Mouse (Mus musculus): ENCODE data around the gene Sept8. TPM values are rescaled to one million over a fixed set of nuclear protein-coding genes. Genes with fewer than 3 reads are reported as not detected.

Gene Sept8
- polyA plus RNA-seq, 1 experiment from 2014 or later: 21.7 TPM

DNA sequence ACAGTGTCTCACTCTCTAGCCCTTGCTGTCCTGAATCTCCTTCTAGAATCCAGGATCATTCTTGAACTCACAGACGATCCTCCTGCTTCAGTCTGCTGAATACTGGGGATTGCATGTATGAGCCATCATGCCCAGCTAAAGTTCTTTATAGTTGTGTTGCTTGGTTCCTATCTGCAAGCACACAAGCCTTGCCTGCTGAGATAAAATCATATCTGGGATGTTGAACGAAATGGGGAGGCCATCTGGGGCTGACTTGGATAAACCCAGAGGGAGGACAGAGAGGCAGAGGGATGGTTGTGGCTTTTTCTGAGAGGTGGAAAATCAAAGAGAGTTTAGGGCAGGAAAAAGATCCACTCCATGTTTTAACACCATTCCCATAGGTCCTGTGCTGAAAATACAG, 42.9 kb downstream of the Sept8 start:
- H3K27me3 ChIP-seq (replicated peaks): no peaks in the 10 kb centered on the region
- no peak overlapping the region for H3K4me3 ChIP-seq (replicated peaks)
- 68% methylated on average over 2 of the region's 2 CpGs for WGBS
- H3K9me3 ChIP-seq: no peaks in the 10 kb centered on the region
- H3K36me3 ChIP-seq: no peaks in the 10 kb centered on the region
- no peak overlapping the region for H3K4me2 ChIP-seq (replicated peaks)
- 0 out of 2 replicates have a peak, but pooled peaks cover 2% of the 10 kb centered on the region for H3K4me1 ChIP-seq (replicated peaks)
- no peak for ATAC-seq
- H3K27ac ChIP-seq: no peak overlapping the region
- no peak overlapping the region for H3K9ac ChIP-seq

DNA sequence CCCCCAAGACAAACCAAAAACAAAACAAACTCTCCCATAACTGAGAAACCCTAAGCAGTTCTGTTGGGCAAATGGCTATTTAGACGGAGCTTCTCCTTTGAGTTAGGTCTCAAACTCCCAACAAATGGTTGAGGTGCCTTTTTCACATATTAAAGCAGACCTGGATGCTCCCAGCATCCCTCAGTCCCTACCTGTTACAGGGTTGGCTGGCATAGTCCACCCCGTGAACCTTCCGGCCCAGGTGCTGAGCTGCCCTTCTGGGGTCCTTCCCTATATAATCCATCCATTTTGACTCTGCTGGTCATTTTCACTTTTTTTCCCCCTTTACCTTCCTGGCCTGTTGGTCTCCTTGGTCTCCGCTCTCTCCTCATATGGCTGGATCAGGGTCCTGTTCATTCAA, 47.6 kb downstream of the Sept8 start:
- no peaks in the 10 kb centered on the region for H3K9me3 ChIP-seq
- no peak overlapping the region for H3K9ac ChIP-seq
- 0 out of 2 replicates have a peak, but pooled peaks cover 2% of the 10 kb centered on the region for H3K4me1 ChIP-seq (replicated peaks)
- no peaks in the 10 kb centered on the region for H3K36me3 ChIP-seq
- H3K4me2 ChIP-seq (replicated peaks): peak overlapping the region; percentile 86
- no peak overlapping the region for H3K27ac ChIP-seq
- 86% methylated on average over 4 of the region's 4 CpGs for WGBS
- peak; percentile 21 for ATAC-seq
- peak overlapping the region; percentile 88 for H3K4me3 ChIP-seq (replicated peaks)
- H3K27me3 ChIP-seq (replicated peaks): no peaks in the 10 kb centered on the region

DNA sequence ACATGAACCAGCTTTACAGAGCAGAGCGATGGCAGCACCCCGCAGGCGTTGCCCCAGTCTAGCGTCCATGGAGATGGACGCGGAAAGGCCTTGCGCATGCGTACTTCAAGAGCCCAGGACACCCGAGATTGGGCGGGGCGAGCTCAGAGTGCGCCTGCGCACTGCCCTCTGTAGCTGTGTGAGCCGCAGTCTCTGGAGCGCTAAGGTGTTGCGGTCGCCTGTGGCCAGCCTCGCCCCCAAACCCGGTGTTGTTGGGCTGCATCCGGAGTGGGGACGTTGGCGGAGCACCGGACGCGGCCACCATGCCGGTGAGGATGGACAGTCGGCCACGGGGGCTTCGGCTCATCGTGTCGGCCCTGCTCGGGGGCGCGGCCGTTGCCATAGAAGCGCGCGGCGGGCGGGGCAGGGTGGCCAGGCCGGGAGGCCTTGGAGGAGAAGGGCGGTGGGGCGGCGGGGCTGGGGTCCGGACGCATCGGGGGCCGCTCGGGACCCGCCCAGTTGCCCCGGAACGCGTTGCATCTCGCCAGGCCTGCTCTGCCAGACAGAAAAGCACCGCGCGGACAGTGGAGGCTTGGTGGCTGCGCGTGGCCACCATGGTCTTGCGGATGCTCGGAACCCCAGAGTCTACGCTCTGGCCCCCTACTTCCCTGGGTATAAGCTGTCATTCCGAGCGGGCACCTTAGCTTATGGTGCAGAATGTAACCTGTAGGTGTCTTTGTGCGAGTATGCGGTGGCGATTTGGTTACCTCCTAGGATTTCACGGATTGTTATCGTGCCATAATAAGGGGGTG, 48.4 kb downstream of the Sept8 start, which contains the start of gene Kif3a:
TSS of gene Kif3a (plus strand) at position 156 of the 791 bp plus-strand sequence.
- under 1% methylated on average over 60 of the region's 69 CpGs for WGBS
- no peaks in the 10 kb centered on the region for H3K9me3 ChIP-seq
- peak within 1 kb of the TSS; percentile 88 for H3K4me3 ChIP-seq (replicated peaks)
- no peaks in the 10 kb centered on the region for H3K27me3 ChIP-seq (replicated peaks)
- H3K27ac ChIP-seq: 0 out of 2 replicates have a peak within 1 kb of the TSS, but pooled peaks have one; percentile 13
- peak within 1 kb of the TSS; percentile 63 for H3K9ac ChIP-seq
- 0 out of 2 replicates have a peak, but pooled peaks cover 2% of the 10 kb centered on the region for H3K4me1 ChIP-seq (replicated peaks)
- peak; percentile 99 for ATAC-seq
- no peaks in the 10 kb centered on the region for H3K36me3 ChIP-seq
- H3K4me2 ChIP-seq (replicated peaks): peak within 1 kb of the TSS; percentile 86

DNA sequence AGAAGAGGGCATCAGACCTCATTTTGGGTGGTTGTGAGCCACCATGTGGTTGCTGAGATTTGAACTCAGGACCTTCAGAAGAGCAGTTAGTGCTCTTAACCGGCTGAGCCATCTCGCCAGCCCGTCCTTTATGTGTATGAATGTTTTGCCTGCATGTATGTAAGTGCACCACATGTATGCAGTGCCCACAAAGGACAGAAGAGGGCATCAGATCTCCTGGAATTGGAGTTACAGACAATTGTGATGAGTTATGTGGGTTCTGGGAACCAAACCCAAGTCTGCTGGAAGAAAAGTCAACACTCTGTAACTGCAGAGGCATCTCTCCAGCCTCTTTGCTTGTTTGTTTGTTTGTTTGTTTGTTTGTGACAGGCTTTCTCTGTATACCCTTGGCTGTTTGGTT, 61.5 kb downstream of the Sept8 start:
- Histone ChIP-seq H3K27ac (no peak overlapping the region), H3K4me1 (replicated peaks) (no peaks in the 10 kb centered on the region), H3K27me3 (replicated peaks) (no peaks in the 10 kb centered on the region), H3K9me3 (no peaks in the 10 kb centered on the region), H3K9ac (no peak overlapping the region), H3K4me2 (replicated peaks) (no peak overlapping the region), H3K4me3 (replicated peaks) (no peak overlapping the region), H3K36me3 (0 out of 2 replicates have a peak, but pooled peaks cover 8% of the 10 kb centered on the region)
- no peak for ATAC-seq
- 98% methylated on average over 3 of the region's 3 CpGs for WGBS

DNA sequence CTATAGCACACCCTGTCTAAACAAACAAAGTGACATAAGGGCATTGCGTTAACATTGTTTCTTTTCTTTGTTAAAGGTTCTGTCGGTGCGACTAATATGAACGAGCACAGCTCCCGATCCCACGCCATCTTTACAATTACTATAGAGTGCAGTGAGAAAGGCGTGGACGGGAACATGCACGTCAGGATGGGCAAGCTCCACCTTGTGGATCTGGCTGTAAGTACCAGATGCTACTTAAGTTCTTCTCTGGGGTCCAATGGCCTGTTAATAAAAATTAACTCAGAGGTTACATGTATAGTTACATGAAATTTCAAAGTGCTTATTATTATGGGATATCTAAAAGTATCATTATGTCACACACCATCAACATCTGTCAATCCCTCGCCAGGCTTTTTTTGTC, 64.1 kb downstream of the Sept8 start:
- H3K4me1 ChIP-seq (replicated peaks): no peaks in the 10 kb centered on the region
- WGBS: 78% methylated on average over 10 of the region's 10 CpGs
- H3K9ac ChIP-seq: no peak overlapping the region
- H3K9me3 ChIP-seq: no peaks in the 10 kb centered on the region
- 0 out of 2 replicates have a peak, but pooled peaks cover 8% of the 10 kb centered on the region for H3K36me3 ChIP-seq
- no peak for ATAC-seq
- H3K4me2 ChIP-seq (replicated peaks): no peak overlapping the region
- no peak overlapping the region for H3K4me3 ChIP-seq (replicated peaks)
- H3K27ac ChIP-seq: no peak overlapping the region
- H3K27me3 ChIP-seq (replicated peaks): no peaks in the 10 kb centered on the region

DNA sequence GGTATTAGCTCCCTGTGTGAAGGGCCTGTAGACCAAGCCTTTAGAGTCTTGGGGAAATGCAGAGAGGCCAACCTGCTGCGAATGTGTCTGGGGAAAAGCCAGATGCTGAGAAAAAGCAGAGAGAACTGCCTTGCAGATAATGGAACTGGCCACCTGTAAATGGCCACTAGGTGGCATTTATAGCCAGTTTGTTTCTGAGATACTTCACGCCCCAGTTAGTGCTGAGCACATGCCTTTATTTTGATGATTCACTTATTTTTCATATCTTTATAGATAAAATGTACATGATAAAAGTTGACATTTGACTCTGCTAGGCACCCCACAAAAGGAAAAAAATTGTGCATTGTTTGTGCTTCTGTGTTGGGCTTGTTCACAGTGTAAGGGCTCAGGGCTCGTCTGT, 65.8 kb downstream of the Sept8 start:
- no peak overlapping the region for H3K4me2 ChIP-seq (replicated peaks)
- H3K4me3 ChIP-seq (replicated peaks): no peak overlapping the region
- WGBS: 59% methylated on average over 3 of the region's 3 CpGs
- no peaks in the 10 kb centered on the region for H3K27me3 ChIP-seq (replicated peaks)
- H3K9me3 ChIP-seq: no peaks in the 10 kb centered on the region
- no peak overlapping the region for H3K9ac ChIP-seq
- H3K27ac ChIP-seq: no peak overlapping the region
- H3K4me1 ChIP-seq (replicated peaks): no peaks in the 10 kb centered on the region
- ATAC-seq: no peak
- H3K36me3 ChIP-seq: 0 out of 2 replicates have a peak, but pooled peaks cover 8% of the 10 kb centered on the region

DNA sequence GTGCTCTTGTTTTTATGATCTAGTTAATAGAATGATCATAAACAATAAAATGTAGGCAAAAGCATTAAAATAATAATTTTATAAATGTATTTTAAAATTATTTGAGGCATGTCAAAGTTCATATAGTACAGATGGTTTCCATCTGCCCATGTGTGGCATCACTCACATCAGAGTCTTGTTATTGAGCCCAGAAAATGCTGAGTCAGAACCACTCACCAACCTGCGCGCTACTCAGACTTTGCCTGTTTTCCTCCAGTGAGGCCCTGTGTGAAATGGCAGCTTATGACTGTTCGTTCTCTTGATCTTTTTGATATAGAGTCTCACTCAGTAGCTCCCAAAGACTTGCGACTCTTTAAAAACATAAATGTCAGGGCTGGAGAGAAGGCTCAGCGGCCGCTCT, 66.5 kb downstream of the Sept8 start:
- 96% methylated on average over 6 of the region's 6 CpGs for WGBS
- H3K27ac ChIP-seq: no peak overlapping the region
- 0 out of 2 replicates have a peak, but pooled peaks cover 5% of the 10 kb centered on the region for H3K36me3 ChIP-seq
- no peaks in the 10 kb centered on the region for H3K9me3 ChIP-seq
- H3K9ac ChIP-seq: no peak overlapping the region
- no peak for ATAC-seq
- no peak overlapping the region for H3K4me3 ChIP-seq (replicated peaks)
- no peaks in the 10 kb centered on the region for H3K4me1 ChIP-seq (replicated peaks)
- H3K27me3 ChIP-seq (replicated peaks): no peaks in the 10 kb centered on the region
- no peak overlapping the region for H3K4me2 ChIP-seq (replicated peaks)

DNA sequence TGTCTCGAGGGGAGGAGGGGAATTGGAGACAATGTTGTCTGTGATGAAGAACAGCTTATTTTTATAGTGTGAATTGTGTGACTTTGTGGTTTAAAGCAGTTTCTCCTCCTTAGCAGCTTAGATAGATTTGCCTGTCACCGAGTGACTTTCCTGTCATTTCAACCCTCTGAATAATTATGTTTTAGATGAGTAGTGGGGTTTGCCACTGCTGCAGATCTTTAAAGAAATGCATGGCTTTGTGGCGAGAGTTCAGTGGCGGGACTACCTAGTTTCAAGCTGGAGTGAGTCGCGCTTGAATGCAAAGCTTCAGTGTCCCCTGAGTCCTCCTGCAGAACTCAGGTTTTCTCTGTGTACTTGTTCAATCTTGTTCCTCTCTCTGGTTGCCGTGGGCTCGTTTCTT, 69.2 kb downstream of the Sept8 start:
- H3K4me3 ChIP-seq (replicated peaks): no peak overlapping the region
- no peak overlapping the region for H3K4me2 ChIP-seq (replicated peaks)
- H3K27me3 ChIP-seq (replicated peaks): no peaks in the 10 kb centered on the region
- H3K27ac ChIP-seq: no peak overlapping the region
- no peaks in the 10 kb centered on the region for H3K4me1 ChIP-seq (replicated peaks)
- no peaks in the 10 kb centered on the region for H3K9me3 ChIP-seq
- no peaks in the 10 kb centered on the region for H3K36me3 ChIP-seq
- ATAC-seq: no peak
- H3K9ac ChIP-seq: no peak overlapping the region
- WGBS: 85% methylated on average over 8 of the region's 8 CpGs

DNA sequence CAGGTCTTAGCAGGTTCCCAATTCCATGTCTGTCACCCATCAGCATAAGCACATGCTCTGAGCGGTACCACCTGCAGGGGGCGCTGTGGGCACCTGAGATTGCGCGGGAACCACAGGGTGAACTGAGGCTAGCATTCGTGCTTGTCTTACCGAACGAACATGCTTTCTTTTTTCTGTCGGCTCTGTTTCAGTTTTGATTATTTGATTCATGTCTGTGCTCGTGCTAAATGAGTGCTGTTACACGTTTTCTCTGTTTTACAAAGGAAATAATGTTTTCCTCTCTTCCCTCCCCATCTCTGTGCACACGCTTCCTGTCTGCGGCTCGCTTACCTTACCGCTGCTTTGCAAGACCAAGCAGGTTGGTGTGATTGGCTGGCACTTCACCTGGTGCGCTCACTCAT, 71.3 kb downstream of the Sept8 start:
- Histone ChIP-seq H3K9ac (no peak overlapping the region), H3K36me3 (no peaks in the 10 kb centered on the region), H3K4me2 (replicated peaks) (no peak overlapping the region), H3K27ac (no peak overlapping the region), H3K27me3 (replicated peaks) (no peaks in the 10 kb centered on the region), H3K9me3 (no peaks in the 10 kb centered on the region), H3K4me3 (replicated peaks) (no peak overlapping the region), H3K4me1 (replicated peaks) (no peaks in the 10 kb centered on the region)
- WGBS: 46% methylated on average over 15 of the region's 15 CpGs
- ATAC-seq: no peak

DNA sequence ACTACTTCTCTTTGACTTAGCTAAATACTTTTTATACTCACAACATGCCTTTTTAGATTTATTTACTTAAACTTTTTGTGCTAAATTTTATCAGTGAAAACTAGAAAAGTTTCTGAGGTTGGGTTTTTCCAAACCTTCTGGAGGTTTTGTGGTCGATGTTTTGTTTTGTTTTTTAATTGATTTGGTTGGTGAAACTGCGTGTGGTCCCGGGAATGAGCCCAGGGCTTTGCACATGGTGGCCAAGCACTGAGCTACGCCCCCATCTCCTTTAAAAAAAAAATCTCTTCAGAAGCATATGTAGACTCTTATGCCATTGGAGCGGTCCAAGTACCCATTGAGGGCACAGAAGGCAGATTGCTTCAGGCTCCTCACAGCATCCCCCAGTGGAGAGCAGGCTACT, 72.1 kb downstream of the Sept8 start:
- H3K27me3 ChIP-seq (replicated peaks): no peaks in the 10 kb centered on the region
- H3K4me3 ChIP-seq (replicated peaks): no peak overlapping the region
- no peaks in the 10 kb centered on the region for H3K4me1 ChIP-seq (replicated peaks)
- H3K9me3 ChIP-seq: no peaks in the 10 kb centered on the region
- WGBS: 90% methylated on average over 5 of the region's 5 CpGs
- no peaks in the 10 kb centered on the region for H3K36me3 ChIP-seq
- H3K4me2 ChIP-seq (replicated peaks): no peak overlapping the region
- no peak for ATAC-seq
- no peak overlapping the region for H3K9ac ChIP-seq
- no peak overlapping the region for H3K27ac ChIP-seq

Other genes starting within 250 kb of the Sept8 start
- gene Hspa4, start 218.8 kb upstream of the Sept8 start, polyA plus RNA-seq (2015; fragmentation: Nextera tagmentation; extraction: Ambion mirVana): 103 and 106 TPM in 2 replicates
- 14.2 and 17.5 TPM in 2 replicates for gene Zcchc10, start 194.6 kb upstream of the Sept8 start, polyA plus RNA-seq (2015; fragmentation: Nextera tagmentation; extraction: Ambion mirVana)
- 33.7 and 35.4 TPM in 2 replicates for gene Aff4, start 168.4 kb upstream of the Sept8 start, polyA plus RNA-seq (2015; fragmentation: Nextera tagmentation; extraction: Ambion mirVana)
- gene Leap2, start 96.1 kb upstream of the Sept8 start, polyA plus RNA-seq (2015; fragmentation: Nextera tagmentation; extraction: Ambion mirVana): 7.3 and 12.9 TPM in 2 replicates
- gene Uqcrq, start 88.4 kb upstream of the Sept8 start, polyA plus RNA-seq (2015; fragmentation: Nextera tagmentation; extraction: Ambion mirVana): 791 and 876 TPM in 2 replicates
- 1.3 and 1.6 TPM in 2 replicates for gene Gdf9, start 88.2 kb upstream of the Sept8 start, polyA plus RNA-seq (2015; fragmentation: Nextera tagmentation; extraction: Ambion mirVana)
- gene Gm10447, start 62.1 kb upstream of the Sept8 start, polyA plus RNA-seq (2015; fragmentation: Nextera tagmentation; extraction: Ambion mirVana): 0.10 TPM in 1 of 2 replicates, not detected in the other
- 1.3 and 1.5 TPM in 2 replicates for gene Shroom1, start 62.1 kb upstream of the Sept8 start, polyA plus RNA-seq (2015; fragmentation: Nextera tagmentation; extraction: Ambion mirVana)
- gene Gm9837, start 48.8 kb upstream of the Sept8 start, polyA plus RNA-seq (2015; fragmentation: Nextera tagmentation; extraction: Ambion mirVana): not detected in 2 replicates
- not detected in 2 replicates for gene Gm9945, start 39.1 kb upstream of the Sept8 start, polyA plus RNA-seq (2015; fragmentation: Nextera tagmentation; extraction: Ambion mirVana)
- gene Sowaha, start 39.0 kb upstream of the Sept8 start, polyA plus RNA-seq (2015; fragmentation: Nextera tagmentation; extraction: Ambion mirVana): 0.56 and 0.57 TPM in 2 replicates
- 48.2 TPM in 2 replicates for gene Kif3a, start 48.1 kb downstream of the Sept8 start, polyA plus RNA-seq (2015; fragmentation: Nextera tagmentation; extraction: Ambion mirVana)
- gene Il4, start 99.4 kb downstream of the Sept8 start, polyA plus RNA-seq (2015; fragmentation: Nextera tagmentation; extraction: Ambion mirVana): 0.56 and 0.59 TPM in 2 replicates
- not detected in 2 replicates for gene Il13, start 115.4 kb downstream of the Sept8 start, polyA plus RNA-seq (2015; fragmentation: Nextera tagmentation; extraction: Ambion mirVana)
- gene Rad50, start 188.1 kb downstream of the Sept8 start, polyA plus RNA-seq (2015; fragmentation: Nextera tagmentation; extraction: Ambion mirVana): 30.9 and 35.4 TPM in 2 replicates
- gene Il5, start 201.5 kb downstream of the Sept8 start, polyA plus RNA-seq (2015; fragmentation: Nextera tagmentation; extraction: Ambion mirVana): not detected in 2 replicates

Data from intestine, embryonic 15.5 days (tissue).